Mouse (Mus musculus) megakaryocyte progenitor cell, adult 5-6 weeks (primary cell): Measurements from ENCODE around the gene Rrad. TPM values are rescaled to one million over a fixed set of nuclear protein-coding genes. Genes with fewer than 3 reads are reported as not detected.

ENCODE experiments used
- ATAC-seq: replicated peaks from 2 replicates; pipeline ENCODE4 v1.8.0; 2016; ENCODE audit warnings: mild to moderate bottlenecking, moderate TSS enrichment, inconsistent platforms; ENCODE audit not compliant: poor library complexity
- total RNA-seq, 2 experiments: library from RNA; stranded (forward) in 1 of 2; stranded (reverse) in 1 of 2; fragments of 157-497, 149-512 nt in 1 of 2; fragments of 200-1000 nt in 1 of 2; gene quantifications; 2 replicates each; pipeline versions ENCODE4 v1.2.3 to v1.2.4; 2015 to 2017

Rrad gene
- total RNA-seq, 2 experiments from 2014 or later: 1.2 to 1.5 TPM

DNA sequence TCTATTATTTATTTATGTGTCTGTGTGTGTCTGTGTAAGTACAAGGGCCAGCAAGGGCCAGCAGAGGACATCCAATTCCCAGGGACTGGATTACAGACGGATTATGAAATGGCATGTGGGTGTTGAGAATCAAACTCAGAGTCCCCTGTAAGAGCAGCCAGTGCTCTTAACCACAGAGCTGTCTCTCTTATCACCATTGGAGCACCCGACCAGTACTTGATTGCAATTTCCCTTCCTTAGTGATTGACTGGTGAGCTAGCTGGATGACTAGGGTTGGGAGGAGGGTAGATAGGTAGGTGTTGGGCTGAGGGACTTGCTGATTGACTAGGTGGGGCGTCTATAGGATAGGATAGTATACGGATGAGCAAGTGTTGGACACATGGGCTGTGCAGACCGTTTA is 10.4 kb downstream of the Rrad start:
- ATAC-seq: peak; percentile 35; the same call in 1 of the 2 replicates

- no peak for ATAC-seq
Measured at GRCm38 (mm10) chr8:104613119-104613518, 18.0 kb downstream of the Rrad start.

- ATAC-seq: no peak
Measured at GRCm38 (mm10) chr8:104611613-104612012, 19.5 kb downstream of the Rrad start.

DNA sequence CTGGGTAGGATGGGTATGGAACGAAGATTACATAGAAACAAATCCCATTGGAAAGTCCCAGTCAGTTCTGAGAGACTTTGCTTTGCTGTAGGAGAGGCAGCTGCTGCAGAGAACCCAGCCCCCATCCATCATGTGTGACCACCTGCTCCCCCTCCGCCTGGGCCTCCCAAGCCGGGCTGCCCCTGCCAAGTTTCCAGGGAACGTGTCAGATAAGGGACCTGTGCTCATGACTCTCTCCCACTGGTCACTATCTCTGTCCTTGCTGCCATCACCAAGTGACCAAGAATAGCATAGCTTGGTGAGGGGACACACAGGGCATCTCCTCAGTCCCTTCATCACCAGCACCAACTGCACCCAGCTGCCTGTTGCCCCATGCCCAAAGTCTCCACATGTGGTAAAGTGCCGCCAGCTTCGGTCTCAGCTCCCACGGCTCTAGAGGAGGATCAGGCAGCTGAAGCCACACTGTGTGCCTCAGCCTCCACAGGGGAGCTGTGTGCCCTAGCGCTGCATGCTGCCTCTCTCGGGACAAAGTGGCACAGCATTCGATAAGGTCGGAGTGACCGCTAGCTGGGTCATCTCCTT is 20.9 kb downstream of the Rrad start:
- ATAC-seq: no peak

GRCm38 (mm10) chr8:104609222-104609621 is 21.9 kb downstream of the Rrad start:
- ATAC-seq: no peak

- ATAC-seq: no peak
Measured at GRCm38 (mm10) chr8:104607944-104608343, 23.2 kb downstream of the Rrad start.

DNA sequence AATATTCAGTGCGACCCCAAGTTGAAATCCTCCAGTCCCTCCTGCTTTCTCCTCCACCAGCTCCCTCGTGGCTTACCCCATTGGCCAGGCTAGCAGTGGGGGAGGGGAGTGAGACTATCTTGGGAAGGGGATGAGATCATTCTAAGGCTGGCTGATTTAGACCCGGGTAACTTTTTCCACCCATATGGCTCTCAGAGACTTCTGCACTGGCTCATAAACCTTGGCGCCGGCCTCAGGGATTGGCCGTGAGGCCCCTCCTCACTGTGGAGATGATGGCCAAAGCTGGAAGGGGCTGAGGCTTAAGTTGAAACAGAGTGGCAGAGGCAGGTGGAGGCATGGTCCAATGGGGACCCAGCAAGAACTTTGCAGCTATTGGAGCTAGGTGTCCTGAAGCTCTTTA is 24.8 kb downstream of the Rrad start:
- no peak for ATAC-seq

DNA sequence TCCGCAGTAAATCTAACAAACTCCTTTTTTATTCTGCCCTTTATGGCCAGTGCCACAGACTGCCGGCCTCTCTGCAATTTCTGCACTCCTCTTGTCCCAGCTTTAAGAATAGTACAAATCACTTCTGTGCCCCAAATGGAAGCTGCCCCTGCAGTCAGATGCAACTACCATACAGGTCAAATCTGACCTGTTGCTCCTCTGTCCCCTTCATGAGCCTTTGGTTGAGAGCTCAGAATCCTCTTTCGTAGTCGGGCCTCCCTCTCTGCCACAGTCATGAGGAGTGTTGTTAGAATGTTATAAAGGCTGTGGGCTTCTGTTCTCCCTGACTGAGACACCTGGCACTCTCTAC is 27.9 kb downstream of the Rrad start:
- no peak for ATAC-seq

DNA sequence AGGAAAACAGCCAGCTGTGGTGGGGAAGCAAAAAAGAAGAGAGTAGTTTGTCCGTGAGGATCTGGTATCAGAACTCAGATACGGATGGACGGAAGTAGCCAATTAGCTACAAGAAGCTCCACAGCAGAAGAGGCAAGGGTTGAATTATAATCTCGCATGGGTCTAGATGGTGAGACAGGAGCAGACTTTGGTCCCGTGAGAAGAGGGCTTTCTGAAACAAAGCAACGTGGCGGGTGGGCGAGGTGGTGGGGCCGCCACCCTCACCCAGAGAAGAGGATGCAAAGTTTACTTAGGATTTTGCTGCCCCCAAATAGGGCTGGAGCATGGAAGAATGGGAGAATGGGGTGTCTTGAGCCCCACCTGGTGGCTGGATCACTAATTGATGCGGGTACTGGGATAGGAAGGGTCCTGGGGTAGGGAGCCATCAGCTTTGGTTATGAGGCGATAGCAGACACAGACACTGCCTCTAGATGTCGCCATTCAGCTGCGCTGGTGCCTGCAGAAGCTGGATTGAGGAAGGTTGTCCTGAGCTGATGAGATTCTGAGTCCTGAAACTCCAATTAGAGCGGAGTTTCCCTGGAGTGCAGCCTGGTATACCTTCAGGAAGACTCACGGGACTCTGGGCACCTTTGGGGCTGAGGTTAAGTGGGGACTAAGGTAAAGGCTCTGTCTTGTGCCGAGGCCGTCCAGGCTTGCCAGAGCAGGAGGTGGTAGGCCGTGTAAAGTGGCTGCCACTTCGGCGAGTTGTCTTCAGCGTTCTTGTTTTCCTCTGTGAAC is 28.5 kb downstream of the Rrad start:
- peak; percentile 100 for ATAC-seq

GRCm38 (mm10) chr8:104601941-104602371 is 29.2 kb downstream of the Rrad start:
- no peak; the same call in 1 of the 2 replicates for ATAC-seq

GRCm38 (mm10) chr8:104601386-104601785 is 29.7 kb downstream of the Rrad start:
- ATAC-seq: no peak

DNA sequence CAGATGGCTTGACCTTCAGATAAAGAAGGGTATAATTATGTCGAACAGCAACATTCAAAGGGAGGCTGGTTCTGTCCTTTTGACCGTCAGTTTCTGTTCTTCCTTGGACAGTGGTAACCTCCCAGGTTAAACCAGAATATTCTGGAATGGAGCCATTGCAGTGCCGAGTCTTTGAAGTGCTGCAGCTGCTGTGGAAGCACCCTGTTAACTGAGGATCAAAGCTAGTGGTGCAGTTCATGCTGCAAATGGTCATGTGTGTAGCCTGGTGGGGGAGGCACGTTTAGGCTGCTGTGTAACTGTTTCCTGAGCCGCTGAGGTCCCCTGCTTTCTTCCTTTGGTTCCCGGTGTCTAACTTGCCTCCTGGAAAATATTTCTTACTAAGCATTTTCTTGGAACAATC is 32.6 kb downstream of the Rrad start:
- no peak for ATAC-seq

GRCm38 (mm10) chr8:104597656-104598055 is 33.5 kb downstream of the Rrad start:
- no peak for ATAC-seq

DNA sequence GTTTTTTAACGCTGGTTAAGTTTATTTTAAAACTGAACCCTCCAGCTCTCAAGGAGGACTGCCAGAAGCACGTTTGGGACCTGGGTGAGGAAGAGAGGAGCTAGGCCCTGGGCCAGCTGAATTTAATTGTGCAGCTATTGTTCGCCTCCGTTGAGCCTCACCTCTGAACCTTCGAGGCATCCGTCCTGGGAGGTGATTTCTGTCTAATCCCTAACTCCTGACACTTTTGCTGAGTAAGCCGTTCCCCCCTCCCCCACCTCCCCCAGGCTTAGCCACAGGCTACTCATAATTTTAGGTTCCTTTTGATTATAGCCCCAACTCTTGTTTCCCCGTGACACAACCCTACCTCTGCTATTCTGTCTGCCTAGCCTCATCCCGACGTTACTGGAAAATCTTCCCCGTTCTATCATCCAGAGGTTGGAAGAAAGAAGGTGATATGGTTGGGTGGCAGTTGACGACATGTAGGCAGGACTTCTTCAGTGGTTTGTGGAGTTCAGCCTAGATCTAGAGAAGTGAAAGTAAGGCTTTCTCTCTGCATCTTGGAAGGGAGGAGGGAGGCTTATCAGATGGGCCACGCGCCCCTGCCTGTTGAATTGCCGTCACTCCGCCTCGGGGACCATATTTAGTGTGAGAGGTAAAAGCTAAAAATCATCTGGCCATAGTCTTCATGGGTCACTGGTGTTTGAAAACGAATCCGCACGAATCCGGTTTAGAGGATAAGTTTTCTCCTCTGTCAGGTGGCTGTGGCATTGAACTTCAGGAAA is 35.2 kb downstream of the Rrad start:
- ATAC-seq: peak; percentile 78

GRCm38 (mm10) chr8:104594611-104595362 is 36.3 kb downstream of the Rrad start:
- no peak for ATAC-seq

DNA sequence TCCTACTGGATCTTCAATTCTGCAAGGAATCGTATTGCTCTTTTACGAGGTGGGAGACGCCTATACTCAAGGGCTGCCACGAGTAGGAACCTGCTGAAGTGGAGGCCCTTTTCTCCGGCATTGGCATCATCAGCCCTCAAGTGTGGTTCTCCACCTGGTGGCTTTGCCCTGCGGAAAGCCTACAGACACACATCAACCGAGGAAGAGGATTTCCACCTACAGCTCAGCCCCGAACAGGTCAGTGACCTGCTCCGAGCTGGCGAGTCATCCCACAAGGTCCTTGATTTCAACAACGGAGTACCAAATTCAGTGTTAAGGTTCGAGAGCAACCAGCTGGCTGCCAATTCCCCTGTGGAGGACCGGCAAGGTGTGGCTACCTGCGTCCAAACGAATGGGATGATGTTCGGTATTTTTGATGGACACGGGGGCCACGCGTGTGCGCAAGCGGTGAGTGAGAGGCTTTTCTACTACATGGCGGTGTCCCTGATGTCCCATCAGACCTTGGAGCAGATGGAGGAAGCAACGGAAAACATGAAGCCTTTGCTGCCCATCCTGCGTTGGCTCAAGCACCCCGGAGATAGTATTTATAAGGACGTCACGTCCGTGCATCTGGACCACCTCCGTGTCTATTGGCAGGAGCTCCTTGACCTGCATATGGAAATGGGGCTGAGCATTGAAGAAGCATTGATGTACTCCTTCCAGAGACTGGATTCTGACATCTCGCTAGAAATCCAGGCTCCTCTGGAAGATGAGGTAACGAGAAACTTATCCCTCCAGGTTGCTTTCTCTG is 37.4 kb downstream of the Rrad start:
- ATAC-seq: no peak

- ATAC-seq: no peak
Measured at GRCm38 (mm10) chr8:104592566-104592965, 38.6 kb downstream of the Rrad start.

DNA sequence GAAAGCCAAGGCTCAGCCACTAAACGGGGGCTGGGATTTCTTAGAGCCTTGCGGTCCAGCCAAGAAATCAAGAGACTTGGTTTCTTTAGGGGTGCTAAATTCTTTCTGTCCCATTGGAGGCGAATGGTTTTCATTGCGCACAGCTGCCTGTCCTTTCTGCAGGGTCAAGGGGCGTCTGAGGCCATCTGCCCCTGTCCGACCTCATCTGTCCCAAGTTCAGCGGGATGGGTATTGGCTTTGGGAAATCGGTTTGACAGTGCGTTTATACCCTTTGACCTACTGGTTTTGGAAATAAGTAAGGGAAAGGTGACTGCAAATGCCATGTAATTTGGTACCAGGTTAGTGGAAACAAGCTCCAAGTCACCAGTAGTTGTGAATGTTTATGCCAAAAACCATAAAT is 39.3 kb downstream of the Rrad start:
- no peak for ATAC-seq

- peak; percentile 89 for ATAC-seq
Measured at GRCm38 (mm10) chr8:104591133-104591834, 39.8 kb downstream of the Rrad start, which contains the start of gene Pdp2. Gene Pdp2 (plus strand): TSS chr8:104591451.

GRCm38 (mm10) chr8:104590284-104590683 is 40.8 kb downstream of the Rrad start:
- no peak for ATAC-seq
